Mouse (Mus musculus) E14TG2a.4 (cell line): ENCODE measurements around the gene Zfp933.
"Not testable (repeated sequence)": the region's sequence is repeated elsewhere in the genome, so short reads cannot be mapped to it uniquely, and the experiment has no call there.

Source experiments
- H3K27me3 ChIP-seq: 2 replicates; pipeline ENCODE4 v1.6.1; 2014; ENCODE audit warnings: low read length, control low read depth; ENCODE audit not compliant: insufficient read depth
- H3K36me3 ChIP-seq: 2 replicates; pipeline ENCODE4 v1.6.1; 2014; ENCODE audit warnings: low read length, control low read depth; ENCODE audit not compliant: insufficient read depth
- H3K4me1 ChIP-seq: replicated peaks from 2 replicates; pipeline ENCODE4 v1.6.1; 2014; ENCODE audit warnings: low read depth, low read length, control low read depth
- H3K4me3 ChIP-seq: replicated peaks from 2 replicates; pipeline ENCODE4 v1.5.1; 2014; ENCODE audit warnings: mild to moderate bottlenecking, low read length
- H3K9me3 ChIP-seq: 2 replicates; pipeline ENCODE4 v1.6.1; 2014; ENCODE audit warnings: low read length, control low read depth
- CTCF ChIP-seq: conservative IDR thresholded peaks from 2 replicates; pipeline ENCODE4 v1.5.1; 2014; ENCODE audit warnings: low read length
- NANOG ChIP-seq: IDR thresholded peaks from 2 replicates; pipeline ENCODE4 v1.6.1; 2014; ENCODE audit warnings: borderline replicate concordance, low read length, mixed read lengths
- POU5F1 ChIP-seq: IDR thresholded peaks from 2 replicates; pipeline ENCODE4 v1.6.1; 2014; ENCODE audit warnings: low read length, borderline replicate concordance

Zfp933 gene

DNA sequence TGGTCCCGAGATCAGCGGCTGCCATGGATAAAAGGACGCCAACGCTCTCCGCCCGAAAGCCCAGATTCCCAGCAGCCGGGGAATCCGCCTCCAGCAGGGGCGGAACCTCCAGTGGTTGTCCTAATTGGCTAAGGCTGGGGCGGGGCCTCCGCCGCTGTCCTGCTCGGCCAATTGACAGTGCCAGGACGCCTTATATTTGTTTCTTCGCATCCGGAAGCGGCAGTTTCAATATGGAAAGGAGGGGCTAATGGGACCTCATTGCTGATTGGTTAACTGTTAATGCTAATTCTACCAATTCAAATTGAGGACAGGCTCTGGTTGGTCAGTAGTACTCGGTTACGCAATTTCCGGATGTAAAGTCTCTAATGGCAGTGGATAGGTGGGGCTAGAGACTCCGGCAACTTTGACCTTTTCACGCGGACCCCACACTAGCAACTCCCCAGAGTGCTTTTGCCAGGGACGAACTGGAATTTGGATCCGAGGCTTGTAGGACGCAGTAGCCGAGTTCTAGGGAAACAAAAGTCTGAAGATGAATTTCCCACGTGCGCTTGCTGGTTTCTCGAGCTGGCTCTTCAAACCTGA, 20.4 kb upstream of the Zfp933 start, which contains the start of the genes Miip and Fv1:
Gene Miip (minus strand): TSS at position 367 of the 582 bp plus-strand sequence.
Gene Fv1 (plus strand): TSS at position 530 of the 582 bp plus-strand sequence.
- peaks cover 51% of the 10 kb centered on the region for H3K9me3 ChIP-seq
- peak within 1 kb of the TSS; percentile 74 for H3K4me3 ChIP-seq
- no peak for TF ChIP-seq CTCF
- no peak for TF ChIP-seq NANOG
- TF ChIP-seq POU5F1 = no peak
- H3K36me3 ChIP-seq = peaks cover 15% of the 10 kb centered on the region
- H3K4me1 ChIP-seq = no peaks in the 10 kb centered on the region
- H3K27me3 ChIP-seq = no peaks in the 10 kb centered on the region

DNA sequence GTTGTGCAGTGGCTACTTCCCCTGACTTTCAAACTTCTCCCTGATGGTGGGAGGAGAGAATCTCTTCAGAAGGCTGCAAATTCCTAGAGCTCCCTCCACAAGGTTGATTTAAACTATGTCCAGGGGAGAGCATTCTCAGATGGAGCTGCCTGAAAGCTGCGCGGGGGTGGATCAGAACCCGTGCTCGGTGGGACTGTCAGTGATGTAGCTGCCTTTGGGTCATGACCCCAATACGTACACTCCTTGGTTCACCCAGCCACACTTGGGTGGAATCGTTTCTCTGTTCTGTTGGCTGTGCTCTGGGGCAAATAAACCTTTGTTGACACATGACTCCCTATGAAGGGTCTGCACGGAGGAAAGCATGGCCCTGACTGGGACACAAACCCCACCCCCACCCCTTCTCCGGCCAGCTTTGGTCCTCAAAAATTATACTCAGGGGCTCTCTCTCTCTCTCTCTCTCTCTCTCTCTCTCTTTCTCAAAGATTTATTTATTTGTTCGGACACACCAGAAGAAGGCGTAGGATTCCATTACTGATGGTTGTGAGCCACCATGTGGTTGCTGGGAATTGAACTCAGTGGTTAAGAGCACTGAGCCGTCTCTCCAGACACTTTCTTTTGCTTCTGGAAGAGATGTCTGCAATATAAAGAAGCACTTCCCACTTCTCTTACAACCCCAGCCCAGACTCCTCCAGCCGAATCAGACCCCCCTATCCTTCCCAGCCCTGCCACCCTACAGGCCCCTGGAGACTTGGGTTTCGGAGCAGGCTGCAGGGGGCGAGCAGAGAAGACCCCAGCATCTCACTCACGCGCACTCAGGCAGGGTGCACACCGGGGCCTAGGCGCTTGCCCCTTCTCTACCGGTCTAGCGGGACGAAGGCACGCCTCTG, 19.6 kb upstream of the Zfp933 start:
- TF ChIP-seq NANOG (no peak), POU5F1 (no peak), CTCF (no peak)
- peaks cover 44% of the 10 kb centered on the region for H3K9me3 ChIP-seq
- no peaks in the 10 kb centered on the region for H3K4me1 ChIP-seq
- no peaks in the 10 kb centered on the region for H3K27me3 ChIP-seq
- peaks cover 7% of the 10 kb centered on the region for H3K36me3 ChIP-seq
- peak overlapping the region; percentile 74 for H3K4me3 ChIP-seq

DNA sequence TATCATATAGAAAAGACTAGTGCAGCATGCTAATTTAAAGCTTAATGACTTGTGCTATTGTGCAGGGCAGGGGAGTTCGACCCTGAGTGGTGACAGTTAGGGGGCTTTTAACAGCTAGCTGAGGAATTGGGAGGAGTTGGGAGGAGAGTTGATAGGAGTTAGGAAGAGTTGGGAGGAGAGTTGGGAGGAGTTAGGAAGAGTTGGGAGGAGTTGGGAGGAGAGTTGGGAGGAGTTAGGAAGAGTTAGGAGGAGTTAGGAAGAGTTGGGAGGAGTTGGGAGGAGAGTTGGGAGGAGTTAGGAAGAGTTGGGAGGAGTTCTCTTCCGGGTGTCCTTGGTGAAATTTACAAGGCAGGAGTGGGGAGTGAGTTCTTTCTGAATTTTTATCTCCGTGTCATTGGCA, 18.6 kb upstream of the Zfp933 start:
- not testable (repeated sequence) for H3K4me1 ChIP-seq
- Histone ChIP-seq H3K36me3 (peaks cover 10% of the 10 kb centered on the region; the same call in 1 of the 2 replicates), H3K9me3 (peaks cover 34% of the 10 kb centered on the region)

DNA sequence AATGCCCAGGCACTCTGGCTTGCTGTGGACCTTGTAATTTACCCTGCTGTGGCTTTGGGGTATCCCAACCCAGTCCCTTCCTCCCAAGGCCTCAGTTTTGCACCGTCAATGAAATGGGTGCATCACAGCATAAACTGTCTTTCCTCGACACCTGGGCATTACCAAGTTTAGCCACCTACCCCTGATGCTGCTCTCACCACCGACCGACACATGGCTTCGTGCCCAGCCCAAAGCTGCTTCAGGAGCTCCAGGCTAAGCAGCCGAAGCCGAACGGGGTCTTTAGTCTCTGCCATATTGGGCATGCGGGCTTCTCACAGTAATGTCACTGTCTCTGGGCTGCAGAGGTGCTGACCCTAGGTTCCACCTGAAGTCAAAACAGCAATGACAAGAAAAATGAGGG, 17.9 kb upstream of the Zfp933 start:
- peaks cover 30% of the 10 kb centered on the region for H3K9me3 ChIP-seq
- H3K36me3 ChIP-seq = peaks cover 11% of the 10 kb centered on the region; the same call in 1 of the 2 replicates
- no peaks in the 10 kb centered on the region for H3K27me3 ChIP-seq
- no peak for TF ChIP-seq NANOG
- TF ChIP-seq POU5F1 = no peak
- no peak for TF ChIP-seq CTCF
- no peak overlapping the region for H3K4me3 ChIP-seq
- no peaks in the 10 kb centered on the region for H3K4me1 ChIP-seq

More for the DNA sequence above, 18.6 kb upstream of the Zfp933 start:
- not testable (repeated sequence) for H3K27me3 ChIP-seq, H3K4me3 ChIP-seq

DNA sequence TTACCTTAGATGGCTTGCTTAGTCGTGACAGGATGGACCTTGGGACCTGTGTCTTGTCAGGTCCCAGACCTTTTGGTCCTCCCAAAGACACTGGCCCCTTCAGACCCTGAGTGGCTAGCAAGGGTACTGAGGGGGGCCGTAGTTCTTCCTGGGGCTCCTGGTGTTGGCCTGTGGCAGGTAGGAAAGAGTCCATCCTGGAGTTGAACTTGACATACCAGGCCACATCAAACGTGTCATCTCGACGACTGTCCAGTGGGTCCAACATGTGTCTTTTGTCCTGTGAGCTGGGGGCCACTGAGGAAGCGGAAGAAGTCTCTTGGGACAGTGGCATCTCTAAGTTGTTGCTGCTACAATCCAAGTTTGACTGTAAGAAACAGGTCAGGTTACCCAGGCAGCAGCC, 17.5 kb upstream of the Zfp933 start:
- H3K4me3 ChIP-seq = no peak overlapping the region
- no peaks in the 10 kb centered on the region for H3K27me3 ChIP-seq
- peaks cover 30% of the 10 kb centered on the region for H3K9me3 ChIP-seq

DNA sequence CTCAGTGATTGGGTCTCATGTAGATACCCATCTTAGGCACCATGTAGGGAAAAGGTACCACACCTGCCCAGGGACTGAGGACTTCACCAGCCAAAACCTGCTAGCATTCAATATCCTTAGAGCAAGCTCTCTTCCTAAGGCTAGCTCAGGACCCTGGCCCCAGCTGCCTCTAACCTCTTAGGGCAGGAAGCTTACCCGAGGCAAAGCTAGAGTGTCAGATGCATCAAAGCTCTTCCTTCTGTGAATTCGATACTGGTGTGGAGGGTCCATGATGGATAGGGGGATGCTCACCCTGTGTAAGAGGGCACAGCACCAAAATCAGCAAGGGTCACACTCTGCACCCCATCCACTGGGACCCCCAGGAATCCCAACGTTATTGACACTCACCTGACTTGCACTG, 13.9 kb upstream of the Zfp933 start:
- Histone ChIP-seq H3K4me1 (no peaks in the 10 kb centered on the region), H3K36me3 (peaks cover 11% of the 10 kb centered on the region; the same call in 1 of the 2 replicates), H3K4me3 (no peak overlapping the region), H3K27me3 (no peaks in the 10 kb centered on the region), H3K9me3 (no peaks in the 10 kb centered on the region; the same call in 1 of the 2 replicates)
- TF ChIP-seq CTCF (no peak), NANOG (no peak), POU5F1 (no peak)

More for the DNA sequence above, 17.5 kb upstream of the Zfp933 start:
- TF ChIP-seq CTCF (no peak), NANOG (no peak), POU5F1 (no peak)
- Histone ChIP-seq H3K36me3 (peaks cover 11% of the 10 kb centered on the region; the same call in 1 of the 2 replicates), H3K4me1 (no peaks in the 10 kb centered on the region)

DNA sequence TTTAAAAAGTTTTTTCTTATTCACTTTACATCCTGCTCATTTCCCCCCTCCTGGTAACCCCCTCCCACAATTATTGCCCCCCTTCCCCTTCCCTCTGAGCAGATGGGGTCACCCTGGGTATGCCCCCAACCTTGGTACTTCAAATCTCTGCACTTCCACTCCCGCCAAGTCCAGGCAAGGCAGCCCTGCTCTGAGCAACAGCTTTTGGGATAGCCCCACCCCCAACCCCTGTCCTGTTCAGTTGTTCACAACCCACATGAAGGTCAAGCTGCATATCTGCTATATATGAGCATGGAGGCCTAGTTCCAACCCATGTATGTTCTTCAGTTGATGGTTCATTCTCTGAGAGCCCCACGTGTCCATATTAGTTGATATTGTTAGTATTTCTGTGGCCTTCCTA, 2.6 kb upstream of the Zfp933 start:
- no peaks in the 10 kb centered on the region for H3K36me3 ChIP-seq
- H3K4me3 ChIP-seq = no peak overlapping the region
- peaks cover 14% of the 10 kb centered on the region for H3K4me1 ChIP-seq
- TF ChIP-seq CTCF = no peak
- TF ChIP-seq NANOG = no peak
- no peak for TF ChIP-seq POU5F1
- H3K27me3 ChIP-seq = peaks cover 12% of the 10 kb centered on the region
- peaks cover 8% of the 10 kb centered on the region for H3K9me3 ChIP-seq

DNA sequence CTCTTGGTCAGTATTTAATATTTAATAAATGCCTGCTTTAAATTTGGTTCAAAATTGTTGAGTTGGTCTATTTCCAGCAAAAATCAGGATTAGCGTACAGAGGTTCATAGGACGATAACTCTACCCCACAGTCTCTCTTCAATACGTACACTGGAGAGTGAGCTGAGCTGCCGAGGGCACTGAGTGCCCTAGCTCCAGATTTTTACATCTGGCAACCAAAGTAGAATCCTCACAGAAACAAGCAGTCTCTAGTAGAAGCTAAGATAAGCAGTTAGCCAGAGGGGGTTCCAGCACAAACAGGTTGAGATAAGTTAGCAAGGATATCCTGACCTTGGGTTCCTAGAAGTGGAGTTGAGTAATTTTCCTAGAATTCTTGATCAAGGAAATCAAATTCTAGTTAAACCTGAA, 422 bp upstream of the Zfp933 start:
- TF ChIP-seq POU5F1 (no peak), NANOG (no peak), CTCF (no peak)
- H3K27me3 ChIP-seq = peaks cover 12% of the 10 kb centered on the region
- H3K9me3 ChIP-seq = peaks cover 4% of the 10 kb centered on the region; the same call in 1 of the 2 replicates
- H3K4me1 ChIP-seq = peaks cover 14% of the 10 kb centered on the region
- H3K36me3 ChIP-seq = no peaks in the 10 kb centered on the region; the same call in 1 of the 2 replicates
- peak overlapping the region; percentile 93 for H3K4me3 ChIP-seq

DNA sequence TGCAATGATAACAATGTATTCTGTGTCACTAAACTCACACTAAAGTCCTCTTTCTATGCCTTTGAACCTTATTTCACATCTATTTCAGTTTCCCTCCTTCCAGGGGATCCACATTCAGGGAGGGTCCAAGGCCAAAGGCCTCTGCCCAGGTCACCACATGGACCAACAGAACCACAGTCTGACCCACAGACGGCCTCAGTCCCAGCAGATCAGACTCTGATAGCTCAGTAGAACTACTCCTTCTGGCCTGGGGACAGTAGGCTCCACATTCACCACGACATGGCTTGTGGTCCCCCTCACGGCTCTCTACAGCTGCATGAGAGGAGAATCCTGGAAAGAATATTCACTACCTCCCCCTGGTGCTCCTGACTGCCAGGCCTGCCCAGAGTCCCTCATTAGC, 5.3 kb downstream of the Zfp933 start:
- Histone ChIP-seq H3K36me3 (no peaks in the 10 kb centered on the region; the same call in 1 of the 2 replicates), H3K9me3 (no peaks in the 10 kb centered on the region), H3K4me1 (peaks cover 11% of the 10 kb centered on the region), H3K27me3 (no peaks in the 10 kb centered on the region), H3K4me3 (no peak overlapping the region)
- TF ChIP-seq NANOG (no peak), POU5F1 (no peak), CTCF (no peak)

DNA sequence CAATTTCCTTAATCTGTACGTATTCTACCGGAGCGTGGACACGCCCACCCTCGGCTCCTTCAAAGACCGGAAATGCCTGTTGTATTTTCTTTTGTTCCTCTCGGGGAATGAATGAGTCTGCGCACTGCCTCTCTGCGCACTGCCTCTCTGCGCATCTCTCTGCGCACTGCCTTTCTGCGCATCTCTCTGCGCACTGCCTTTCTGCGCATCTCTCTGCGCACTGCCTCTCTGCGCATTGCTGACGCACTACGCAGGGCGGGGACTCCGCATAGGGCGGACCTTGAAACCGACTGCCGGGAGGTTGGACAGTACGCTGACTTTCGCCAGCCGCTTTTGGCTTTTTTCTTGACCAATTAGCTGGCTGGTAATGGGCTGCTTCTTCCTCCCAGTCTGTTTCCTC, 8.9 kb downstream of the Zfp933 start:
- H3K27me3 ChIP-seq, H3K9me3 ChIP-seq, H3K36me3 ChIP-seq, H3K4me3 ChIP-seq, H3K4me1 ChIP-seq: not testable (repeated sequence)
